Mouse (Mus musculus) neural tube, embryonic 11.5 days (tissue): ENCODE data around the gene Il2rb. TPM values are rescaled to one million over a fixed set of nuclear protein-coding genes. Genes with fewer than 3 reads are reported as not detected.

ENCODE experiments used
- ATAC-seq: fragments of 200-750 bp; cut with Nextera tagmentation; 2 replicates; pipeline ENCODE4 v1.8.0; 2017; ENCODE audit warnings: moderate number of reproducible peaks, mild to moderate bottlenecking, moderate TSS enrichment, moderate library complexity; ENCODE audit not compliant: insufficient read depth, low FRiP score, low TSS enrichment
- DNase-seq: peaks from one replicate; pipeline ENCODE4 v3.0.0-alpha.2; 2015; ENCODE audit warnings: low spot score
- H3K27ac ChIP-seq: fragments of 300-500 bp; sonication (generic); 2 replicates; pipeline ENCODE4 v1.5.1; 2014; ENCODE audit warnings: low read depth, mild to moderate bottlenecking, low read length
- H3K27me3 ChIP-seq: fragments of 300-500 bp; sonication (generic); 2 replicates; pipeline ENCODE4 v1.6.1; 2014; ENCODE audit warnings: mild to moderate bottlenecking, low read length, mixed read lengths; ENCODE audit not compliant: control insufficient read depth, insufficient read depth
- H3K36me3 ChIP-seq: fragments of 300-500 bp; sonication (generic); 2 replicates; pipeline ENCODE4 v1.6.1; 2014; ENCODE audit warnings: mild to moderate bottlenecking, low read length, moderate library complexity, mixed read lengths; ENCODE audit not compliant: control insufficient read depth, insufficient read depth
- H3K4me1 ChIP-seq: fragments of 300-500 bp; sonication (generic); 2 replicates; pipeline ENCODE4 v1.6.1; 2014; ENCODE audit warnings: low read length, mixed read lengths; ENCODE audit not compliant: control insufficient read depth, insufficient read depth
- H3K4me2 ChIP-seq: fragments of 300-500 bp; sonication (generic); 2 replicates; pipeline ENCODE4 v1.6.1; 2014; ENCODE audit warnings: low read depth, mild to moderate bottlenecking, moderate library complexity
- H3K4me3 ChIP-seq: fragments of 300-500 bp; sonication (generic); 2 replicates; pipeline ENCODE4 v1.5.1; 2014; ENCODE audit warnings: low read depth, low read length
- H3K9ac ChIP-seq: fragments of 300-500 bp; sonication (generic); 2 replicates; pipeline ENCODE4 v1.6.1; 2014; ENCODE audit warnings: mild to moderate bottlenecking, low read length
- H3K9me3 ChIP-seq: fragments of 300-500 bp; sonication (generic); 2 replicates; pipeline ENCODE4 v1.6.1; 2016; ENCODE audit warnings: low read length; ENCODE audit not compliant: control insufficient read depth
- WGBS: fragments of 180-500 bp; shearing (Covaris S2); extraction: QIAGEN DNeasy Blood & Tissue Kit; methylation state at CpG from one replicate; pipeline ENCODE4 v1.1.7; 2014; 5-methylcytosine and 5-hydroxymethylcytosine counted together
- polyA plus RNA-seq: library from polyadenylated mRNA; unstranded; fragments of >200 nt; fragmentation: Nextera tagmentation; extraction: Ambion mirVana; gene quantifications from 2 replicates; pipeline ENCODE4 v1.2.1, GENCODE M21; 2014

The Il2rb gene
- polyA plus RNA-seq, 1 experiment from 2014 or later = not detected

DNA sequence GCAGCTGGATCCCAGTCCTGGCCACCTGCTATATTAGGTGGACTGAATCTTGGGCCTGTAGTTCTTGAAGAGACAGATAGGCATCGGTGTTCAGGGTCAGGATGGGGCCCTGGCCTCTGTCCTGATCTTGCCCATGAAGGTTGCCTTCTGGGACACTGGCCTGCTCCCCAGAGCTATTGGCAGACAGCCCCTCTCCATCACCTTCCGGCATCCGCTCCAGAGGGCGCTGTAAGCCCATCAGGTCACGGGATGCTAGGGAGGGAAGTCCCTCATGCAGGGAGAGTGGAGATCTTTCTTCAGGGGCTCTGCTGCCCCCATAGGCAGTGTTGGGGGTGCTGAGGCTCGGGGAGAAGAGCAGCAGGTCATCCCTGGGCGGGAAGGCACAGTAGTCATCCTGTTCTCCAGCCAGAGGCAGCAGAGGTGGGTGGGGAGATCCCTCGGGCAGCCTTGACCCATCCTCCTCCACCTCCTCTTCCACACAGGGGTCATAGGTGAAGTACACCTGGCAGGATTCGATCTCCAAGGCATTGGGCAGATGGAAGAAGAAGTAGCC lies 13.5 kb downstream of the Il2rb start:
- no peaks in the 10 kb centered on the region for H3K9me3 ChIP-seq
- H3K4me2 ChIP-seq = no peak overlapping the region
- no peak overlapping the region for H3K9ac ChIP-seq
- no peaks in the 10 kb centered on the region for H3K4me1 ChIP-seq
- no peaks in the 10 kb centered on the region for H3K27me3 ChIP-seq
- H3K27ac ChIP-seq = no peak overlapping the region
- no peak for ATAC-seq
- H3K4me3 ChIP-seq = no peak overlapping the region
- WGBS = 58% methylated on average over 9 of the region's 9 CpGs
- no peak for DNase-seq
- H3K36me3 ChIP-seq = no peaks in the 10 kb centered on the region

DNA sequence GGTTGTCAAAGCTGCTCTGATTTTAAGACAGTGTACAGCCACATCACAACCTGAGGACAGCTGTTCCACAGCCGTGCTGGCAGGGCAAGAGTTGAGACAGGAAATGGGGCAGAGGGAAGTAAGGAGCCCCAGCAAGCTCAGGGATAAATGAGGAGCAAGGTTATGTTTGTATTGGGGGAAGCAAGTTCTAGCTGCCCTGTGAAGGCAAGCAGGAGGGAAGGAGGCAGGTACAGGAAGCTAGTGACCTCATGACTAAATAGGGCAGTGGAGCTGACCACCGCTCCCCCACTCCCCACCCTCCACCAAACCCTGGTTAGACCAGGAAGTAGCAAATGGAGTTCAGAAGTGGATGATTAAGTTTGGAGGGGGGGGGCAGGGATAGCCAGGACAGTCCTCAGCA lies 14.1 kb downstream of the Il2rb start:
- H3K27ac ChIP-seq = no peak overlapping the region
- H3K27me3 ChIP-seq = no peaks in the 10 kb centered on the region
- no peak overlapping the region for H3K9ac ChIP-seq
- no peaks in the 10 kb centered on the region for H3K4me1 ChIP-seq
- no peak overlapping the region for H3K4me2 ChIP-seq
- ATAC-seq (no peak), DNase-seq (no peak)
- H3K36me3 ChIP-seq = no peaks in the 10 kb centered on the region
- no peak overlapping the region for H3K4me3 ChIP-seq
- 75% methylated on average over 2 of the region's 2 CpGs for WGBS
- no peaks in the 10 kb centered on the region for H3K9me3 ChIP-seq

DNA sequence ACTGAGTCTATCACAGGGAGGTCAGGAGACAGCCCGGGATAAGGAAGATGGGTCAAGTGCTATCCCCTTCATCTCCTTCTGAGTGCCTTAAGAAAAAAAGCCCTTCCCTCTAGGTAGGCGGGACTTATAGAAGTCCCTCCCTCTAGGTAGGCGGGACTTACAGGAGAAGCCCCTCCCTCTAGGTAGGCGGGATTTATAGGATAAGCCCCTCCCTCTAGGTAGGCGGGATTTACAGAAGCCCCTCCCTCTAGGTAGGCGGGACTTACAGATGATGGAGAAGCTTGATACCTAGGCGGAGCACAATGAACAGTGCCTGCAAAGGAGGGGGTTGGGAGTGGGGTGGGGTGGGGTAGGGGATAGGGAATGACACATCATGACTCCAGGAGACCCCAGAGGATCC lies 15.0 kb downstream of the Il2rb start:
- 69% methylated on average over 7 of the region's 7 CpGs for WGBS
- Histone ChIP-seq H3K9ac (no peak overlapping the region), H3K27ac (no peak overlapping the region), H3K4me1 (no peaks in the 10 kb centered on the region), H3K27me3 (no peaks in the 10 kb centered on the region), H3K9me3 (no peaks in the 10 kb centered on the region), H3K4me3 (no peak overlapping the region), H3K4me2 (no peak overlapping the region), H3K36me3 (no peaks in the 10 kb centered on the region)
- no peak for ATAC-seq
- no peak for DNase-seq

DNA sequence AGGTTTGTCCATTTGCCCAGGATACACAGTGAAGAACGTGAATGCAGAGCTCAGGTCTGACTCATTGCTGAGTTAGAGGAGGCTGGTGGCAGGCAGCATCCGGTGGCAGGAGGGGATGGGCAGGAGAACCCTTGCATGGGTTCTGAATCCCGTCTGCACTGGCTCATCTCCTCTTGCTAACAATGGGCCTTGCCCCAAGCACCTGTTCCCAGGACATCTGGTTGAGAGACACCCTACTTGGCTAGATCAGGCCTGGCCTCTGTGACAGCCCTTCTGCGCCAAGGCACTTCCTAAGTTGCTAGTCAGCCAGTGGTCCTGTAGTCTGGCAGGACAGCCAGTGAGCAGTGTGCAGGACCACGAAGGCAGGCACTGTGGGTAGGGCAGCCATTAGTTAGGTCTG lies 15.6 kb downstream of the Il2rb start:
- DNase-seq (no peak), ATAC-seq (no peak)
- Histone ChIP-seq H3K9me3 (no peaks in the 10 kb centered on the region), H3K4me2 (no peak overlapping the region), H3K4me3 (no peak overlapping the region), H3K36me3 (no peaks in the 10 kb centered on the region), H3K27ac (no peak overlapping the region), H3K4me1 (no peaks in the 10 kb centered on the region), H3K9ac (no peak overlapping the region), H3K27me3 (no peaks in the 10 kb centered on the region)
- 81% methylated on average over 5 of the region's 5 CpGs for WGBS

DNA sequence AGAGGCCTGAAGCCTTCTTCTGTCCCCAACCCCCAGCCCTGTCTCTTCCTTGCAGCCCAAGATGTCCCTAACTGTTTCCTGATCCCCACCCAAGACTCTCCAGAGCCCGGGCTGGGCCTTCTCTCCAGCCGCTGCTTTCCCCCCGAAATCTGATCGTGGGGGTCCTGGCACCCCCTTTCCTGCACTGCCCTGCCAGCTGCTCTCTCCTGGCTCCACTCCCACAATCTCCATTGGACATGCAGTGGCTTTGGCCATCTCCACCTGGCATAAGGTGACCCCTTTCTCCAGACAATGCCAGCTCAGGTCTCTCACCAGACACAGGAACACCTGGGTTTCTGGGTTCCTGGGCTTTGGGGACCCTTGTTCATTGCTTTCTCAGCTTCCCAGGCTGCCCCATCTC lies 17.0 kb downstream of the Il2rb start:
- no peak overlapping the region for H3K9ac ChIP-seq
- H3K27ac ChIP-seq = no peak overlapping the region
- ATAC-seq = no peak
- H3K27me3 ChIP-seq = no peaks in the 10 kb centered on the region
- H3K4me2 ChIP-seq = no peak overlapping the region
- no peaks in the 10 kb centered on the region for H3K4me1 ChIP-seq
- no peak overlapping the region for H3K4me3 ChIP-seq
- no peak for DNase-seq
- WGBS = 84% methylated on average over 4 of the region's 4 CpGs
- H3K9me3 ChIP-seq = no peaks in the 10 kb centered on the region
- no peaks in the 10 kb centered on the region for H3K36me3 ChIP-seq

DNA sequence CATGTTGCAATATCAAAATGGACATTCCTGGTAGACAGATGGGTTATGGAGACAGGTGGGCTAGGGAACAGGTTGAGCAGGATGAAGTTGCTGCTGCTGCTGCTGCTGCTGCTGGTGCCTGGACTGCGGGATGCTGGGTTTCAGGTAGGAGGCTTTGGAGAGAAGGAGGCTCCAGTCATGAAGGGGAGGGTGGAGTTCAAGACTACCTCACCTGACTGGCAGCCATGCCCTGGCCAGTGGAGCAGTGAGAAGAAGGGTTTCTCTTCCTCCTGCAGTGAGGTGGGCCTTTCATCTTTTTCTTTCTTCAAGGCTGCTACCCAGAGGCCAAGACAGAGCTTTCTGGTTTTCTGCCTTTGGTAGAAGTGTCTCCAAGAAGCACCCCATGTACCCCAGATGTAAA lies 18.2 kb downstream of the Il2rb start:
- Histone ChIP-seq H3K27ac (no peak overlapping the region), H3K4me1 (peaks cover 1% of the 10 kb centered on the region; the same call in 1 of the 2 replicates), H3K9me3 (no peaks in the 10 kb centered on the region), H3K4me2 (no peak overlapping the region), H3K4me3 (no peak overlapping the region), H3K9ac (no peak overlapping the region), H3K36me3 (no peaks in the 10 kb centered on the region), H3K27me3 (no peaks in the 10 kb centered on the region)
- WGBS = 75% methylated on average over 1 of the region's 1 CpGs
- DNase-seq (no peak), ATAC-seq (no peak)

DNA sequence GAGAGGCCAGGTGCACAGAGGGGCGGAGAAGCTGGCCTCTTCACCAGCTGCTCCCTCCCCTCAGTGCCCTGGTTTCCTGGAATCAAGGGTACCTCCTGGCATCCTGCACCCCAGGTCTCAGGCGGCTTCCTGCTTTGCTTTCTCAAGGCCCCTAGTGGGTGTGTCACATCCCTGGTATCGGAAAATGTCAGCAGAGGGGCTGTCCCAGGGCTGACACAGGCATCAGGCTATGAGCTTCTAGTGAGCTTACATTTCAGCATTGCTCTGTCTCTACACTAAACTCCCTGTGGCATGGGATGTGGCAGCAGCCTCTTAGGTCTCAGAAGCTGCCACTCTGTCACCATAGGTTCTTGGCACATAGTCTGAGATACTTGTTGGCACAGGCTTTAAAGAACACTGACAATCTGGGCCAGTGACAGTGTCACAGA lies 19.5 kb downstream of the Il2rb start:
- Histone ChIP-seq H3K4me2 (no peak overlapping the region), H3K27ac (no peak overlapping the region), H3K9ac (no peak overlapping the region), H3K36me3 (no peaks in the 10 kb centered on the region), H3K9me3 (no peaks in the 10 kb centered on the region), H3K4me1 (peaks cover 3% of the 10 kb centered on the region; the same call in 1 of the 2 replicates), H3K27me3 (no peaks in the 10 kb centered on the region), H3K4me3 (no peak overlapping the region)
- no peak for ATAC-seq
- no peak for DNase-seq
- WGBS = 60% methylated on average over 3 of the region's 3 CpGs

DNA sequence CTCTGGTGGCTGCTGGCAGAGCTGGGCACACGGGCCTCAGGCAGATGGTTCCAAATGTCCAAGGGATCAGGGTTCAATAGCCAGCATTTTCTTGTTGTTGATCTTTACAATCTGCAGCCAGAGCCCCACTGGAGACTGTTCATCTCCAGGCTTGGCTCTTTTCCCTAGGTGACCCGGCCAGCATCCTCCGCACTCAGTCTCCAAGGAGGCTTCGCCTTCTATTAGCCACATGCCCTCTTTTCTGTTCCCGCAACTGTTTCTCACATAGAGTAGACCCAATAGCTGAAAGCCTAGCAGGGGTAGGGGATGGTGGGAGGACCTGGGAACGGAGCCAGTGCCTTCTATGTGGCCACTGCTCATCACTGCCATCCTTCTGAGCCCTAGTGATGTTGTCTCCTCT lies 21.6 kb downstream of the Il2rb start:
- Histone ChIP-seq H3K36me3 (no peaks in the 10 kb centered on the region), H3K4me3 (no peak overlapping the region), H3K27ac (no peak overlapping the region), H3K9me3 (no peaks in the 10 kb centered on the region), H3K4me1 (peaks cover 3% of the 10 kb centered on the region; the same call in 1 of the 2 replicates), H3K4me2 (0 out of 2 replicates have a peak overlapping the region, but pooled peaks have one; percentile 14), H3K9ac (no peak overlapping the region), H3K27me3 (no peaks in the 10 kb centered on the region)
- no peak for DNase-seq
- ATAC-seq = no peak
- 88% methylated on average over 6 of the region's 6 CpGs for WGBS

DNA sequence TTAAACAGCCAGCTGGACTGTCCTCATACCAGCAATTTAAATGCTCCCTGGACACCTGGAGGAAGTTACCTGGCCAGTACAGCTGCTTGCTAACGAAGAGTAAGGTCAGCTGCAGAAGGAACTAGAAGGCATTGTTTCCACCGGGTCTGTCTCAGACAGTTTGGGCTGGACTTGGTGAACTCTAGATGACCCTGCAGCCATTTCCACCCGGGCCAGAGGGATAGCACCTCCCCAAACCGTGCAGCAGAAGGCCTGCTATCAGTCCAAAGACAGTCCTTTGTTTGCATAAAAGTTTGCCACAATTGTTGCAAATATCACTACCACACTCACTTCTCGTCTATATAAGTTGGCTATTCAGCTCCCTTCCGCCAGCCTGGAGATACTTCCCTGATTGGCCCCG lies 23.2 kb downstream of the Il2rb start:
- no peaks in the 10 kb centered on the region for H3K36me3 ChIP-seq
- no peak overlapping the region for H3K4me3 ChIP-seq
- no peak overlapping the region for H3K27ac ChIP-seq
- WGBS = 41% methylated on average over 7 of the region's 7 CpGs
- no peaks in the 10 kb centered on the region for H3K9me3 ChIP-seq
- no peak overlapping the region for H3K9ac ChIP-seq
- ATAC-seq (no peak), DNase-seq (no peak)
- peaks cover 3% of the 10 kb centered on the region; the same call in 1 of the 2 replicates for H3K4me1 ChIP-seq
- no peaks in the 10 kb centered on the region for H3K27me3 ChIP-seq
- no peak overlapping the region for H3K4me2 ChIP-seq
